Mouse (Mus musculus): ENCODE measurements around the gene Hdac5. TPM values are rescaled to one million over a fixed set of nuclear protein-coding genes. Genes with fewer than 3 reads are reported as not detected.

The Hdac5 gene
- polyA plus RNA-seq, 2 experiments = 7.3 to 8.8 TPM

DNA sequence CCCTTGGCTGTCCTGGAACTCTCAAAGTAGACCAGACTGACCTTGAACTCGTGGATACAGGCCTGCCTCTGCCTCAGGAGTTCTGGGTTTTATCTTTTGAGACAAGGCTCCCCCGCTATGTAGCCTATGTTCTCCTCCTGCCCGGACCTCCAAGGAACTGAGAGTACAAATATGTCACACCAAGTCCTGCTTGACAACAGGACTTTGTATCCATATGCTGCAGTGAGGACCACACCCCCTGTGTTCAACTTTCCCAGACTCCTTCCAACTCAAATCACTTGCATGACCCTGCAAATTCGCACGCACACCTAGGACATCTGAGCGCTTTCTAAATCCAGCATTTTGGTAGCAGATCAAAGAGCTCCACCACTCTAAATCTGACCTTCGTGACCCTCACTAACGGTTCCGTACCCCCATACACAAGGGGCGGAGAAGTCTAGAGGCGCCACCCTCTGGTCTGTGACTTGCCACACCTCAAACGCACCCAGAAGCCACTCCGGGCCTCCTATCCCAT, 85.0 kb downstream of the Hdac5 start:
- WGBS (ENCODE audit: insufficient replicate concordance) = 19% methylated on average over 13 of the region's 13 CpGs
- no peak for TF ChIP-seq EP300 (IDR thresholded peaks at IDR 0.05; ENCODE audit: low read depth)
- TF ChIP-seq CTCF (IDR thresholded peaks at IDR 0.05; ENCODE audit: low read depth) = peak; percentile 37
- Histone ChIP-seq H3K4me3 (ENCODE audit: insufficient read depth in 1 of 2, low read depth in 2 of 2, low read length in 2 of 2) (peak overlapping the region in 1 of 2 experiments; percentile 56; a peak in 3 of 4 replicates), H3K9me3 (ENCODE audit: control insufficient read depth, low read length) (no peaks in the 10 kb centered on the region), H3K4me1 (replicated peaks; ENCODE audit: control insufficient read depth in 2 of 2, insufficient read depth in 2 of 2, low read length in 1 of 2) (peaks cover 0 to 5% of the 10 kb centered on the region in 2 experiments; a peak in 3 of 4 replicates), H3K27me3 (ENCODE audit: control insufficient read depth, insufficient read depth, low read length) (peaks cover 39% of the 10 kb centered on the region), H3K4me2 (ENCODE audit: low read depth) (peak overlapping the region; percentile 66), H3K36me3 (replicated peaks; ENCODE audit: control insufficient read depth, insufficient read depth, low read depth) (no peaks in the 10 kb centered on the region; the same call in 1 of the 2 replicates), H3K27ac (no peak overlapping the region), H3K9ac (replicated peaks) (no peak overlapping the region)
- DNase-seq (ENCODE audit: low read depth in 3 of 3, low spot score in 3 of 3) (peak in 1 of 3 experiments; percentile 41), ATAC-seq (ENCODE audit: insufficient read depth) (peak; percentile 63; the same call in 1 of the 2 replicates)

Small RNA genes lying within 50 kb of the gene (microRNA-seq; reads per million reads assigned to microRNA genes)
- gene Mir8101 = 5.9 reads per million, percentile 10 among the genes with 10 or more reads in this experiment

Other genes with a start within 250 kb of the Hdac5 start
- gene Cfap97d1, start 245.9 kb downstream of the Hdac5 start, polyA plus RNA-seq (2012; rRNA removed) = not detected in 2 replicates
- gene Cfap97d1, start 245.9 kb downstream of the Hdac5 start, polyA plus RNA-seq (2014; fragmentation: Nextera tagmentation; extraction: Ambion mirVana) = not detected in 2 replicates
- 3.3 and 4.8 TPM in 2 replicates for gene Dusp3, start 243.2 kb downstream of the Hdac5 start, polyA plus RNA-seq (2012; rRNA removed)
- 6.3 and 7.2 TPM in 2 replicates for gene Dusp3, start 243.2 kb downstream of the Hdac5 start, polyA plus RNA-seq (2014; fragmentation: Nextera tagmentation; extraction: Ambion mirVana)
- 0.21 and 0.27 TPM in 2 replicates for gene Mpp3, start 201.7 kb downstream of the Hdac5 start, polyA plus RNA-seq (2012; rRNA removed)
- not detected in 2 replicates for gene Mpp3, start 201.7 kb downstream of the Hdac5 start, polyA plus RNA-seq (2014; fragmentation: Nextera tagmentation; extraction: Ambion mirVana)
- 0.29 and 0.38 TPM in 2 replicates for gene Cd300lg, start 188.7 kb downstream of the Hdac5 start, polyA plus RNA-seq (2012; rRNA removed)
- 0.56 and 0.59 TPM in 2 replicates for gene Cd300lg, start 188.7 kb downstream of the Hdac5 start, polyA plus RNA-seq (2014; fragmentation: Nextera tagmentation; extraction: Ambion mirVana)
- 11.9 and 13.1 TPM in 2 replicates for gene Mpp2, start 141.7 kb downstream of the Hdac5 start, polyA plus RNA-seq (2012; rRNA removed)
- 7.4 and 10.6 TPM in 2 replicates for gene Mpp2, start 141.7 kb downstream of the Hdac5 start, polyA plus RNA-seq (2014; fragmentation: Nextera tagmentation; extraction: Ambion mirVana)
- not detected in 2 replicates for gene Ppy, start 128.8 kb downstream of the Hdac5 start, polyA plus RNA-seq (2012; rRNA removed)
- gene Ppy, start 128.8 kb downstream of the Hdac5 start, polyA plus RNA-seq (2014; fragmentation: Nextera tagmentation; extraction: Ambion mirVana) = not detected in 2 replicates
- gene Pyy, start 122.3 kb downstream of the Hdac5 start, polyA plus RNA-seq (2012; rRNA removed) = 0.22 and 0.57 TPM in 2 replicates
- not detected in 2 replicates for gene Pyy, start 122.3 kb downstream of the Hdac5 start, polyA plus RNA-seq (2014; fragmentation: Nextera tagmentation; extraction: Ambion mirVana)
- 10.1 and 11.3 TPM in 2 replicates for gene Nags, start 84.7 kb downstream of the Hdac5 start, polyA plus RNA-seq (2012; rRNA removed)
- gene Nags, start 84.7 kb downstream of the Hdac5 start, polyA plus RNA-seq (2014; fragmentation: Nextera tagmentation; extraction: Ambion mirVana) = 7.2 and 7.5 TPM in 2 replicates
- 8.9 and 9.2 TPM in 2 replicates for gene Tmem101, start 73.8 kb downstream of the Hdac5 start, polyA plus RNA-seq (2012; rRNA removed)
- 7.8 and 8.5 TPM in 2 replicates for gene Tmem101, start 73.8 kb downstream of the Hdac5 start, polyA plus RNA-seq (2014; fragmentation: Nextera tagmentation; extraction: Ambion mirVana)
- 10.4 and 15.4 TPM in 2 replicates for gene Lsm12, start 44.9 kb downstream of the Hdac5 start, polyA plus RNA-seq (2012; rRNA removed)
- 51.4 and 56.2 TPM in 2 replicates for gene Lsm12, start 44.9 kb downstream of the Hdac5 start, polyA plus RNA-seq (2014; fragmentation: Nextera tagmentation; extraction: Ambion mirVana)
- 12.6 and 14.8 TPM in 2 replicates for gene G6pc3, start 40.5 kb downstream of the Hdac5 start, polyA plus RNA-seq (2012; rRNA removed)
- 7.3 and 10.1 TPM in 2 replicates for gene G6pc3, start 40.5 kb downstream of the Hdac5 start, polyA plus RNA-seq (2014; fragmentation: Nextera tagmentation; extraction: Ambion mirVana)
- 10.9 and 11.3 TPM in 2 replicates for gene BC030867, start 18.7 kb upstream of the Hdac5 start, polyA plus RNA-seq (2012; rRNA removed)
- gene BC030867, start 18.7 kb upstream of the Hdac5 start, polyA plus RNA-seq (2014; fragmentation: Nextera tagmentation; extraction: Ambion mirVana) = 10.8 and 13.2 TPM in 2 replicates
- 0.39 and 0.44 TPM in 2 replicates for gene Asb16, start 38.6 kb upstream of the Hdac5 start, polyA plus RNA-seq (2012; rRNA removed)
- 0.05 and 0.08 TPM in 2 replicates for gene Asb16, start 38.6 kb upstream of the Hdac5 start, polyA plus RNA-seq (2014; fragmentation: Nextera tagmentation; extraction: Ambion mirVana)
- gene Tmub2, start 54.8 kb upstream of the Hdac5 start, polyA plus RNA-seq (2012; rRNA removed) = 19.1 and 19.8 TPM in 2 replicates
- 19.3 and 24.7 TPM in 2 replicates for gene Tmub2, start 54.8 kb upstream of the Hdac5 start, polyA plus RNA-seq (2014; fragmentation: Nextera tagmentation; extraction: Ambion mirVana)
- gene Atxn7l3, start 66.5 kb upstream of the Hdac5 start, polyA plus RNA-seq (2012; rRNA removed) = 11.0 and 11.6 TPM in 2 replicates
- 3.6 and 4.7 TPM in 2 replicates for gene Atxn7l3, start 66.5 kb upstream of the Hdac5 start, polyA plus RNA-seq (2014; fragmentation: Nextera tagmentation; extraction: Ambion mirVana)
- 19.9 and 34.7 TPM in 2 replicates for gene Ubtf, start 89.6 kb upstream of the Hdac5 start, polyA plus RNA-seq (2012; rRNA removed)
- gene Ubtf, start 89.6 kb upstream of the Hdac5 start, polyA plus RNA-seq (2014; fragmentation: Nextera tagmentation; extraction: Ambion mirVana) = 42.5 and 48.8 TPM in 2 replicates
- 570 and 632 TPM in 2 replicates for gene Slc4a1, start 136.0 kb upstream of the Hdac5 start, polyA plus RNA-seq (2012; rRNA removed)
- gene Slc4a1, start 136.0 kb upstream of the Hdac5 start, polyA plus RNA-seq (2014; fragmentation: Nextera tagmentation; extraction: Ambion mirVana) = 606 and 703 TPM in 2 replicates
- 1.4 and 1.9 TPM in 2 replicates for gene Rundc3a, start 163.2 kb upstream of the Hdac5 start, polyA plus RNA-seq (2012; rRNA removed)
- 1.0 and 1.2 TPM in 2 replicates for gene Rundc3a, start 163.2 kb upstream of the Hdac5 start, polyA plus RNA-seq (2014; fragmentation: Nextera tagmentation; extraction: Ambion mirVana)
- gene Slc25a39, start 177.8 kb upstream of the Hdac5 start, polyA plus RNA-seq (2012; rRNA removed) = 167 and 187 TPM in 2 replicates
- gene Slc25a39, start 177.8 kb upstream of the Hdac5 start, polyA plus RNA-seq (2014; fragmentation: Nextera tagmentation; extraction: Ambion mirVana) = 339 and 363 TPM in 2 replicates
- 25.4 and 28.9 TPM in 2 replicates for gene Grn, start 200.1 kb upstream of the Hdac5 start, polyA plus RNA-seq (2012; rRNA removed)
- 34.1 and 41.4 TPM in 2 replicates for gene Grn, start 200.1 kb upstream of the Hdac5 start, polyA plus RNA-seq (2014; fragmentation: Nextera tagmentation; extraction: Ambion mirVana)
- 1.6 and 2.0 TPM in 2 replicates for gene Fam171a2, start 217.5 kb upstream of the Hdac5 start, polyA plus RNA-seq (2012; rRNA removed)
- 0.17 and 0.35 TPM in 2 replicates for gene Fam171a2, start 217.5 kb upstream of the Hdac5 start, polyA plus RNA-seq (2014; fragmentation: Nextera tagmentation; extraction: Ambion mirVana)
- gene Itga2b, start 240.0 kb upstream of the Hdac5 start, polyA plus RNA-seq (2012; rRNA removed) = 28.4 and 35.4 TPM in 2 replicates
- gene Itga2b, start 240.0 kb upstream of the Hdac5 start, polyA plus RNA-seq (2014; fragmentation: Nextera tagmentation; extraction: Ambion mirVana) = 20.0 and 27.3 TPM in 2 replicates